Mouse (Mus musculus) heart, postnatal 0 days (tissue): ENCODE measurements at regions not wholly inside any gene's neighbourhood (a gene's known extent, or its start where the extent isn't known, plus 50 kb on each side); places are given as distances from the start of the nearest gene placed in this dataset.

Experiments used
- CTCF ChIP-seq: IDR thresholded peaks from 2 replicates; pipeline ENCODE4 v1.5.1; 2016; ENCODE audit warnings: antibody characterized with exemption, control low read depth, low read depth
- EP300 ChIP-seq: IDR thresholded peaks from 2 replicates; pipeline ENCODE4 v1.6.1; 2016; ENCODE audit warnings: antibody characterized with exemption, low read depth

- TF ChIP-seq EP300: no peak
- no peak for TF ChIP-seq CTCF
Observed at GRCm38 (mm10) chr15:68471928-68472327, 1971.2 kb upstream of the Lrrc6 start.
